Mouse (Mus musculus) left cerebral cortex, adult 11 months (tissue): ENCODE measurements around the gene Vmn1r3.
"Not testable (repeated sequence)": the region's sequence is repeated elsewhere in the genome, so short reads cannot be mapped to it uniquely, and the experiment has no call there.

Experiments
- DNase-seq: peaks from one replicate; pipeline ENCODE4 v3.0.0; 2022; ENCODE audit warnings: low spot score

The Vmn1r3 gene

GRCm38 (mm10) chr4:3185258-3185657 is at the start of gene Vmn1r3:
TSS of gene Vmn1r3 (minus strand) at chr4:3185358.
- DNase-seq, result not testable (repeated sequence)

- DNase-seq, result no peak
Measured at GRCm38 (mm10) chr4:3232053-3232452, 46.9 kb upstream of the Vmn1r3 start.

- no peak for DNase-seq
Measured at GRCm38 (mm10) chr4:3230908-3231684, 45.9 kb upstream of the Vmn1r3 start.

GRCm38 (mm10) chr4:3229532-3229931 is 44.4 kb upstream of the Vmn1r3 start:
- no peak for DNase-seq

GRCm38 (mm10) chr4:3228476-3228875 is 43.3 kb upstream of the Vmn1r3 start:
- no peak for DNase-seq

- DNase-seq, result no peak
Measured at GRCm38 (mm10) chr4:3227751-3228150, 42.6 kb upstream of the Vmn1r3 start.

- DNase-seq, result no peak
Measured at GRCm38 (mm10) chr4:3226488-3226887, 41.3 kb upstream of the Vmn1r3 start.

- DNase-seq, result not testable (repeated sequence)
Measured at GRCm38 (mm10) chr4:3225416-3225815, 40.3 kb upstream of the Vmn1r3 start.

GRCm38 (mm10) chr4:3224848-3225247 is 39.7 kb upstream of the Vmn1r3 start:
- not testable (repeated sequence) for DNase-seq

GRCm38 (mm10) chr4:3223483-3224209 is 38.5 kb upstream of the Vmn1r3 start:
- not testable (repeated sequence) for DNase-seq

GRCm38 (mm10) chr4:3216382-3216781 is 31.2 kb upstream of the Vmn1r3 start:
- not testable (repeated sequence) for DNase-seq

- DNase-seq, result not testable (repeated sequence)
Measured at GRCm38 (mm10) chr4:3213349-3213748, 28.2 kb upstream of the Vmn1r3 start.

- DNase-seq, result not testable (repeated sequence)
Measured at GRCm38 (mm10) chr4:3209643-3210217, 24.6 kb upstream of the Vmn1r3 start.

- not testable (repeated sequence) for DNase-seq
Measured at GRCm38 (mm10) chr4:3176746-3177490, 8.2 kb downstream of the Vmn1r3 start.

GRCm38 (mm10) chr4:3176195-3176594 is 9.0 kb downstream of the Vmn1r3 start:
- not testable (repeated sequence) for DNase-seq

GRCm38 (mm10) chr4:3175756-3176155 is 9.4 kb downstream of the Vmn1r3 start:
- not testable (repeated sequence) for DNase-seq

- DNase-seq, result not testable (repeated sequence)
Measured at GRCm38 (mm10) chr4:3174586-3174985, 10.6 kb downstream of the Vmn1r3 start.

GRCm38 (mm10) chr4:3167020-3167419 is 18.1 kb downstream of the Vmn1r3 start, which contains the start of gene Vmn1r2:
TSS of gene Vmn1r2 (plus strand) at chr4:3167320.
- DNase-seq, result not testable (repeated sequence)

- no peak for DNase-seq
Measured at GRCm38 (mm10) chr4:3165046-3165445, 20.1 kb downstream of the Vmn1r3 start.

GRCm38 (mm10) chr4:3164429-3164828 is 20.7 kb downstream of the Vmn1r3 start:
- not testable (repeated sequence) for DNase-seq

GRCm38 (mm10) chr4:3153320-3153719 is 31.8 kb downstream of the Vmn1r3 start:
- DNase-seq, result not testable (repeated sequence)

- DNase-seq, result not testable (repeated sequence)
Measured at GRCm38 (mm10) chr4:3147926-3148325, 37.2 kb downstream of the Vmn1r3 start.
